Mouse (Mus musculus) testis, adult 2 months (tissue): ENCODE measurements at regions not wholly inside any gene's neighbourhood (a gene's known extent, or its start where the extent isn't known, plus 50 kb on each side); places are given as distances from the start of the nearest gene placed in this dataset.

Experiments used
- CTCF ChIP-seq: fragments of 200-500 bp; IDR thresholded peaks from 2 replicates; pipeline ENCODE4 v1.5.1; 2012; ENCODE audit warnings: low read depth, mild to moderate bottlenecking, inconsistent platforms, low read length, moderate library complexity; ENCODE audit not compliant: control insufficient read depth, insufficient read depth, insufficient replicate concordance
- POLR2A ChIP-seq: fragments of 200-500 bp; IDR thresholded peaks from 2 replicates; pipeline ENCODE4 v1.6.1; 2012; ENCODE audit warnings: low read depth, mild to moderate bottlenecking, inconsistent platforms, low read length, moderate library complexity; ENCODE audit not compliant: control insufficient read depth

GRCm38 (mm10) chrX:10902686-10903085 is 187.9 kb downstream of the Mid1ip1 start:
- TF ChIP-seq POLR2A (no peak), CTCF (no peak)
